Mouse (Mus musculus): Measurements from ENCODE around the gene Cdk6.
"Not testable (repeated sequence)": the region's sequence is repeated elsewhere in the genome, so short reads cannot be mapped to it uniquely, and the experiment has no call there.

The Cdk6 gene

DNA sequence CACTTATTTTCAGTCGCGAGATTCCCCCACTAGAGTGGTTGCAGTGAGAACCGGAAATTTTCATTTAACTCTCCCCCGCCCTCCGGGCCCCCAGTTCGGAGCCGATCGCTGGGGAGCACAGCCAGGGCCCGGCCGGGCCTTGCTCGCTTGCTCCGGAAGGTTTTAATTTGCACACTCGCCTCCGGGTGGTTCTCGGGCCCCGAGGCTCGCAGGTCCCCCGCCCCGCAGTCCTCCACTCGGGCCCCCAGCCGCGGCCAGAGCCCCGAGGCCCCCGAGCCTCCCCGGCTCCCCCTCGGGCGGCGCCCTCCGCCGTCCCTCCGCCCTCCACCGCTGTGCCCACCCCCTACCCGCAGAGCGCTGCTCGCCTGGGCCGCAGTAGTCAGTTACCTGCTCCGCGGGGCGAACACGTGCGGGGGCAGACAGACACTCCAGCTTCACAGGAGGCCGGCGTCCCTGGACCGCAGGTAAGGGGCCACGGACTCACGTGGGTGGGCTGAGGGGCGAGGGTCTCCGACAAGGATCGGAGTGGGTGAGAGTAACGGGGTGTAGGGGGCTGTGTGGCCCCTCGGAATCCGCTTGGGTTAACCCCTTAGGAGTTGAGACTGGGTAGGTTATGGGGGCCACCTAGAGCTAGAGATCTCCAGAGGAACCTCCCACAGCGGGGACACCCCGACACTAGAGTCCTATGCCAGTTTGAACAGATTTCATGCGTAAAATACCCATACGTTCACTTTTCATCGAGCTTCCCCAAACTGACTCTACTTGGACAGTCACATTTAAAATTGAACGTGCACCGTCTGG lies at the start of gene Cdk6:
TSS of gene Cdk6 (plus strand) at position 375 of the 801 bp plus-strand sequence.
- DNase-seq (ENCODE audit: low spot score) = peak; percentile 44

DNA sequence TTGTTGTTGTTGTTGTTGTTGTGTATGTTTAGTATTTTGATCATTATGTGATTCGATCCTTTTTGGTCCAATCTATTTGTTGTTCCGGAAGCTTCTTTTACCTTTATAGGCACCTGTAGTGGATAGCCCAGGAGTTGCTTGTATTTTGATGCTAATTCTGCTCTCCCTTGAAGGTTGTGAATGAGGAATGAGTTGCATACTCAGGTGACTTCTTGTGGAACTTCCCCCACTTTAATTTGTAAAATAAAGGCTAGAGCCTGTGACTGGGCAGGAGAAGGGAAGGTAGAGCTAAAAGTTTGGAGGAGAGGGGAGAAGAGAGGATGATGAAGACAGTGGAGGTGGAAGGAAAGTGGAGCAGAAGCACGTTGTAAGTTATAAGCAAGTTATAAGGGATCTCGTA lies 47.6 kb upstream of the Cdk6 start:
- no peak for DNase-seq (ENCODE audit: low spot score)

DNA sequence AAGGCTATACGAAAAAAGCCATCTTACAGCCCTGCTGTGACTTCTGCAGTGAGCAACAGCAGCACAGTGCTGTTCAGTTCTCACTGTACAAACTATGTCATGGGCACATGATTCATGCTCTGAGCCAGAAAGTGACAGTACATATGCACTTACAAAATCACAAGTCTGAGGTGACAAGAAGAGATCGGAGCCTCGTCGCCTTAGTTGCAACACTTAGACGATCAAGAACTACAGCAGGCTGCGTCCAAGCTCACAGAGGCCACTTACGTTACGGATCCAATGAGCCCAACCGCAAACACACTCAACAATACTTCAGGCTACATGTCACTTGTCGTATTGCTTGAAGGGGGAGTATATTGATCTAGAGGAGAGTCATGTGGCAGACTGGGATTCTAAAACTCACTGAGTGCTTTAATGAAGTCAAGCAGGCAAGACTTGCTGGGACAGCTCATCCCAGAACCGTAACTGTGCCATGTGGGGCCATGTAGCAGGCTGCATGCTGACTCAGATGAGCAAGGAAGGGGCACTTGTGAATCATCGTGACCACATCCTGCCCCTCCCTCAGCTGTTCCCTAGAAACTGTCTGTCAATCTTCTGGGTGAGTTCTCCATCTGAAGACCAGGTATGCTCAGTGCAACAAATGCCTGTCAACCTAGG lies 40.4 kb upstream of the Cdk6 start:
- no peak for DNase-seq (ENCODE audit: low spot score)

DNA sequence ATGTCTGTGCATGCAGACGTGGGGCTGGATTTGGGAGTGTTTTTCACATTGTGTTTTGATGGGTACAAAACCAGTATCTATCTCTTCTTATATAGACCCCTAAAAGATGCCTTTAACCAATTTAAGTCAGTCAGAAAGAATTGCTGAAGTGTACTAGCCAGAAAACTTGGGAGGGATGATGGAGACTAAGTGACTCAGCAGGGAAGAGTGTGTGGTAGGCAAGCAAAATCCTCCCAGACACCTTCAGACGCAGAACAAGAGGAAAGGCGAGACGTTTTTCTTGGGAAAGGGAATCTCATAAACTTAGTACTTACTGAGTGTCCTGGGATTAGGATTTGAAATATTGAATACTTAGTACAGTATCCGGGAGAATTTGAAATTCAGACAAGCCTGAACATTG lies 39.8 kb upstream of the Cdk6 start:
- DNase-seq (ENCODE audit: low spot score) = no peak

- no peak for DNase-seq (ENCODE audit: low spot score)
These were observed 37.4 kb upstream of the Cdk6 start for GRCm38 (mm10) chr5:3303876-3304275.

DNA sequence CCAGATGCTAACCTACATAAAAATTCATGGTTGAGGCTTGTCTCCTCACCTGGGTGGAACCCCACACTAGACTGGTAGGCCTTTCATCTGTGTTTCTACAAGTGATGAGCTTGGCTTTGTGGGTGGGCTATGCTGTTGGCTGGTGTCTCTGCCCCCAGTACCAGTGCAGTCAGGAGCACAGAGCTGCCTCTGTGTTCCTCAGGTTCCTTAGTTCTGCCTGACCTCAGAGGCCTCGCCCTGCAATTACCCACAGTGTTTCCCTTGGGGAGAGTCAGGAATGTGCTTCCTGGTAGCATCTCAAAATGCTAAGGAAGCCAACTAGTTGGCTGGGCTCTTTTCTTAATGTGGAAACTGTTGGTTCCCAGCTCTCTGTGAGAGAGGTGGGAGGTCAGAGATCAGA lies 35.1 kb upstream of the Cdk6 start:
- DNase-seq (ENCODE audit: low spot score) = no peak

DNA sequence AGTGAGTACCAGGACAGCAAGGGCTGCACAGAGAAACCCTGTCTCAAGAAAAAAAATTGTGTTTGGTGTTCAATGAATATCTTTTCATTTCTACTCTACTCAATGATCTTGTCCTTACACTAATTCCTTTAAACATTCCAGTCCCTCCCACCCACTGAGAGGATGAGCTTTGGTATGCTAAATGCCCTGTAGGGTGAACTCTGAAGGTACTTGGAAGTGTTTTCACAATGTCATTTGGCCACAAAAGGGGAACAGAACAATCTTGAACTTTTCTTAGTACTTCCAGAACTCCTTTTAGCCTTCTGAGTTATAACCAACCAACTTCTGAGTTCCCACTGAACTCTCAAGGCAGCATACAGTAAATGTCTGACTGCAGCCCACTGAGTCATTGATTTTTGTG lies 32.2 kb upstream of the Cdk6 start:
- DNase-seq (ENCODE audit: low spot score) = no peak

DNA sequence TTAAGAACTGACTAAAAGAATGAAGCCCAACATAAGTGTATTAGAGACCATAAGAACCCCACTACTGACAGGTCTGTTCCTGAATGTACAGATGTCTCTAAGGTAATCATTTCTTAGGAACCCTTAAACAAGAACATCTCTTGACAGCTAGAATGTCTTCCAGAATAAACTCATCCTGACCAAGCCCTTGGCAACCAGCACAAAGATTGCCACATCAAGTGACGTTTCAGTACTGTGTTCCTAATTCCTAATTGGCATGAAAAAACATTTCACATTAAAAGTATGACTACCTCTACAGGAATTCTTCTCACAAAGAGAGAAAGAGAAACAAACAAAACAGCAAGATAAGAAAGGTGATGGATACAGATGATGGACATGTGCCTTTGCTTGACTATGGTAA lies 31.7 kb upstream of the Cdk6 start:
- DNase-seq (ENCODE audit: low spot score) = no peak

DNA sequence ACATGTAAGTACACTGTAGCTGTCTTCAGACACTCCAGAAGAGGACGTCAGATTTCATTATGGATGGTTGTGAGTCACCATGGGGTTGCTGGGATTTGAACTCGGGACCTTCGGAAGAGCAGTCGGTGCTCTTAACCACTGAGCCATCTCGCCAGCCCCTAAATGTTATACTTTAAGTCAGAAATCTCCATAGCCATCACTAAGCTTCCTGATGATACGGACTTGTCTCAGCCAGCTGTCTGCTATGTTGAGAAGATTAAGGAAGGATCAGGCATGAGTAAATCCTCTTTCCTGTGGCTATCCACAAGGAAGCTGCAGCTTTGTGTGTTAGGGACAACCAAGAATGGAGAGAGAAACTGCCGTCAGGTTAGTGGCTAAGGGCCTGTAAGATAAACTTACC lies 30.1 kb upstream of the Cdk6 start:
- not testable (repeated sequence) for DNase-seq (ENCODE audit: low spot score)

- not testable (repeated sequence) for DNase-seq (ENCODE audit: low spot score)
These were observed 23.6 kb upstream of the Cdk6 start for GRCm38 (mm10) chr5:3317724-3318123.

- DNase-seq (ENCODE audit: low spot score) = no peak
These were observed 21.1 kb upstream of the Cdk6 start for GRCm38 (mm10) chr5:3320225-3320624.

- no peak for DNase-seq (ENCODE audit: low spot score)
These were observed 19.2 kb upstream of the Cdk6 start for GRCm38 (mm10) chr5:3322052-3322451.

- DNase-seq (ENCODE audit: low spot score) = no peak
These were observed 17.2 kb upstream of the Cdk6 start for GRCm38 (mm10) chr5:3324116-3324515.

DNA sequence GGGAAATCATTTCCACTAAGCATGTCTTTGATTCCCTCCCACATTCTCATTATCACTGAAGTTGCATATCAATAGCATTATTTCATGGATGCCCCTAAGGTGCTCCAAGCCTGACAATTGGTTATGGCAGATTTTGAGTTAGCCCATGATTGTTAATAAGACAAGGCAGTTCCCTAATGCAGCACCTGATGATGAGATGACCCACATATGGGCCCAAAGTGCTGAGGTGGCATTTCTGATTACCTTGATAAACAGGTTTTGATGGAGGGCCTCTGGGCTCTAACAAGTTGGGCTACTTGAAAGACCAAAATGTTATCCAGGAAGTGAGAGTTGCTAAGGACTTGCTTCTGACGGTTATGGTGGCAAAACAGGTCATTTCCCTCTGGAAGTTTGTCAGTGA lies 11.9 kb upstream of the Cdk6 start:
- DNase-seq (ENCODE audit: low spot score) = no peak

DNA sequence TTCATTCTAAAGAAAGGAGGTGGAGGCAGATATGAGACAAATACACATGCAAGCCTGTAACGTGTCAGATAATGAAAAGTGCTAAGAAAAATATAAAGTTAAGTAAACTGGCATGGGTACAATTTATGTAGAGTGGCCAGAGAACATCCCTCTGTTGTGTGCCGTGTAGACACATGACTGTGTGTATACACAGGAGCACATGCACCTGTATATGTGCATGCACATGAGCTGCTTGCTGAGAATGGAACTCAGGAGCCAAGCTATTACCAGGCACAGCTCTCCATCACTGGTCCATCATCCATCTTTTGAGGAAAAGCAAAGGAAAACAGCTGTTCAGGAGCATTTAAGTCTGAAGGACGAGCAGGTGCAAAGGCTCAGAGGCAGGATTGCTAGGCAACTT lies 10.4 kb upstream of the Cdk6 start:
- no peak for DNase-seq (ENCODE audit: low spot score)

GRCm38 (mm10) chr5:3333019-3333418 lies 8.3 kb upstream of the Cdk6 start:
- not testable (repeated sequence) for DNase-seq (ENCODE audit: low spot score)

DNA sequence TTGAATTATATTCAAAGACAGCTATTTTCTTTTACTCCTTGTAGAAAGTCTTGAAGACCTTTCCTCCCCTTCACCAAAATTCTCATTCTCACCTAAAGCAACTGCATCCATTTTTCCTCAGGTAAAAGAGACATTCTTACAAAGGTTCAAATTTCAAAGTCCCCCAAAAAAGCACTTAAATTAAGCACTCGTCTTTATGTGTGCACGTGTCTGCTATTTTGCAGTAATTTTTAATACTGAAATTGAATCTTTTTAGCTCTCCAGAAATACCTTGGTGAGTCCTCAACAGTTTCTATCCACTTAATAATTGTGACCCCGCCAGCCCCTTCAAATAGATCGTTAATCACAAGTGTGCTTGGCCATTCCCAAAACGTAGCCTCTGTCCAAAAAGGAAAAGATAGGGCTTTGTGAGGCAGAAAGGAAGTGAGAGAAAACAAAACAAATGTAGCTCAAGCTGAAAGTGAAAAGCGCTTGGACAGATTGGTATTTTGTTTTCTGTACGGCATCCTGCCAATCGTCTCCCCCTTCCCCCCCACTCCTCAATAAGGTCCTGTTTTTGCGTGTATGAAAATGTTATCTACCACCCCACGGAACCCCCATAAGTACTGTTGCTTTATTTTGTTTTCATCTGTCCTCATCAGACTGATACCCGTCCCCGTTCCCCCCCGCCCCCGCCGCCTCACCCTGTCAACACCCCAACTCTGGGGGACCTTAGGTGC lies 786 bp upstream of the Cdk6 start:
- peak; percentile 26 for DNase-seq (ENCODE audit: low spot score)

- DNase-seq (ENCODE audit: low spot score) = peak; percentile 81
These were observed 866 bp downstream of the Cdk6 start for GRCm38 (mm10) chr5:3341931-3342770.

DNA sequence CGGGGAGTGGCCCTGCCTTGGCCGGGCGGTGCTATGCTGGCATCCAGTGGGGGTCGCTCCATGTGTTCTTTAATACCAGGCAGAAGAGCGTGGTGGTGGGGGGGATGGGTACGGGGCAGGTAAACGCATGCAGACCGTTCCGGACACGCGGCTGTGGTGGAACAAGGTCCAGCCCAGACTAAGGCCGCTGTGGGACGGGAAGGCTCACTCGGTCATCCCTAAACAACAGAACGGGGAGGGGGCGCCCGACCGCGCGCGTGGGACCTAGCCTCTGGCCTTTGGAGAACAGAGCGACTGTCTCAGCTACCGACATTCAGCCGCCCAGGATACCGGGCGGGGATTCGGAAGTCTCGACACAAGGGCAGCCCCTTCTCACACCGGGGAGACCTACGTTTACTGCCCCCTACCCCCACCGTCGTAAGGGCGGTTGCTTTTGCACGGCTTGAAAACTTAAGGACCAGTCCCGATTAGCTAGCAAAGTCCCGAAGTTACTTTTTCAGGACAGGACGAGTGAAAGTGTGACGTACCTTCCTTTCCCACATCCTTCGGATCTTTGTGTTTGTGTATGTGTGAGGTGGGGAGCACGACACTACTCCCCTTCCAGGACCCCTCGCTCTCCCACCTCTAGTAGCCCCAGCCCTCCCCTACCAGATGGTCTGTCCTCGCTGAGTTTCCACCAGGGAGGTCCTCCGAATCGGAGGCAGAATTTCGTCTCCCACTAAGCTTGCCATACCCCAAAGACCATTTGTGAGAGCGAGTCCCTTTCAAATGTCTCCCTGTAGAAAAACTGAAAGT lies 1.7 kb downstream of the Cdk6 start:
- peak; percentile 83 for DNase-seq (ENCODE audit: low spot score)

GRCm38 (mm10) chr5:3343566-3344080 lies 2.3 kb downstream of the Cdk6 start:
- DNase-seq (ENCODE audit: low spot score) = peak; percentile 64

- peak; percentile 83 for DNase-seq (ENCODE audit: low spot score)
These were observed 2.9 kb downstream of the Cdk6 start for GRCm38 (mm10) chr5:3344081-3344631.
